Mouse (Mus musculus) central nervous system, embryonic 11.5 days (tissue): Measurements from ENCODE around the gene Aldh4a1. TPM values are rescaled to one million over a fixed set of nuclear protein-coding genes. Genes with fewer than 3 reads are reported as not detected.

ENCODE experiments used
- polyA plus RNA-seq: library from polyadenylated mRNA; depleted of rRNA; stranded (reverse); fragments of >200 nt; gene quantifications from 2 replicates; pipeline ENCODE4 v1.2.3, GENCODE M21; 2012; rRNA removed

Gene Aldh4a1
- 11.0 and 14.8 TPM in 2 replicates for polyA plus RNA-seq

GRCm38 (mm10) chr4:139622373-139623282 lies at the start of gene Aldh4a1:
Gene Aldh4a1, plus strand, starts transcription at chr4:139622866.

GRCm38 (mm10) chr4:139602357-139603244 lies 20.1 kb upstream of the Aldh4a1 start, which contains the start of gene Gm21969:
Gene Gm21969, plus strand, starts transcription at chr4:139603186.

GRCm38 (mm10) chr4:139653238-139653637 lies 30.6 kb downstream of the Aldh4a1 start, which contains the start of gene Tas1r2:
Gene Tas1r2, plus strand, starts transcription at chr4:139653538.

Other genes with a start within 250 kb of the Aldh4a1 start
- 7.5 and 8.6 TPM in 2 replicates for gene Iffo2, start 92.3 kb upstream of the Aldh4a1 start, polyA plus RNA-seq
- gene Gm21969, start 19.7 kb upstream of the Aldh4a1 start, polyA plus RNA-seq, result 0.07 TPM in 1 of 2 replicates, not detected in the other
- 0.04 TPM in 1 of 2 replicates, not detected in the other for gene Tas1r2, start 30.7 kb downstream of the Aldh4a1 start, polyA plus RNA-seq
- 6.7 and 7.0 TPM in 2 replicates for gene Pax7, start 210.7 kb downstream of the Aldh4a1 start, polyA plus RNA-seq